Mouse (Mus musculus) hindbrain, postnatal 0 days (tissue): ENCODE measurements around the gene Tmem126a. TPM values are rescaled to one million over a fixed set of nuclear protein-coding genes. Genes with fewer than 3 reads are reported as not detected.
A peak's percentile ranks its signal among the peaks of the same experiment; 100 is the strongest.

ENCODE experiments used
- ATAC-seq: fragments of 200-750 bp; cut with Nextera tagmentation; 2 replicates; pipeline ENCODE4 v1.8.0; 2017; ENCODE audit warnings: mild to moderate bottlenecking, moderate TSS enrichment, moderate library complexity
- DNase-seq: peaks from one replicate; pipeline ENCODE4 v3.0.0-alpha.2; 2015; ENCODE audit warnings: low spot score
- H3K27ac ChIP-seq: fragments of 300-500 bp; sonication (generic); 2 replicates; pipeline ENCODE4 v1.5.1; 2014; ENCODE audit warnings: mild to moderate bottlenecking
- H3K27me3 ChIP-seq: fragments of 300-500 bp; sonication (generic); 2 replicates; pipeline ENCODE4 v1.6.1; 2014; ENCODE audit warnings: low read length, mixed read lengths; ENCODE audit not compliant: insufficient read depth
- H3K36me3 ChIP-seq: fragments of 300-500 bp; sonication (generic); 2 replicates; pipeline ENCODE4 v1.6.1; 2014; ENCODE audit warnings: low read length, mixed read lengths; ENCODE audit not compliant: insufficient read depth
- H3K4me1 ChIP-seq: fragments of 300-500 bp; sonication (generic); 2 replicates; pipeline ENCODE4 v1.6.1; 2014; ENCODE audit warnings: antibody characterized with exemption, low read length, mixed read lengths; ENCODE audit not compliant: insufficient read depth
- H3K4me2 ChIP-seq: fragments of 300-500 bp; sonication (generic); 2 replicates; pipeline ENCODE4 v1.6.1; 2014; ENCODE audit warnings: low read depth, mild to moderate bottlenecking, low read length, moderate library complexity, mixed read lengths
- H3K4me3 ChIP-seq: fragments of 300-500 bp; sonication (generic); 2 replicates; pipeline ENCODE4 v1.5.1; 2014; ENCODE audit warnings: low read length
- H3K9ac ChIP-seq: fragments of 300-500 bp; sonication (generic); replicated peaks from 2 replicates; pipeline ENCODE4 v1.6.1; 2014; ENCODE audit warnings: mild to moderate bottlenecking, low read length, moderate library complexity, mixed read lengths
- H3K9me3 ChIP-seq: fragments of 300-500 bp; sonication (generic); 2 replicates; pipeline ENCODE4 v1.6.1; 2016; ENCODE audit warnings: low read length, mixed read lengths
- CTCF ChIP-seq: IDR thresholded peaks from 2 replicates; pipeline ENCODE4 v1.5.1; 2016; ENCODE audit warnings: antibody characterized with exemption, control low read depth, low read depth
- WGBS: fragments of 180-500 bp; shearing (Covaris S2); extraction: QIAGEN DNeasy Blood & Tissue Kit; methylation state at CpG from one replicate; pipeline ENCODE4 v1.1.7; 2014; 5-methylcytosine and 5-hydroxymethylcytosine counted together
- polyA plus RNA-seq: library from polyadenylated mRNA; unstranded; fragments of >200 nt; fragmentation: Nextera tagmentation; extraction: Ambion mirVana; gene quantifications from 2 replicates; pipeline ENCODE4 v1.2.1, GENCODE M21; 2015
- total RNA-seq: library from RNA; depleted of rRNA; stranded (reverse); fragments of >200 nt; gene quantifications from 2 replicates; pipeline ENCODE4 v1.2.3, GENCODE M21; 2014; rRNA removed

Tmem126a gene
- total and polyA plus RNA-seq, 2 experiments from 2014 or later = 55.9 to 139 TPM

DNA sequence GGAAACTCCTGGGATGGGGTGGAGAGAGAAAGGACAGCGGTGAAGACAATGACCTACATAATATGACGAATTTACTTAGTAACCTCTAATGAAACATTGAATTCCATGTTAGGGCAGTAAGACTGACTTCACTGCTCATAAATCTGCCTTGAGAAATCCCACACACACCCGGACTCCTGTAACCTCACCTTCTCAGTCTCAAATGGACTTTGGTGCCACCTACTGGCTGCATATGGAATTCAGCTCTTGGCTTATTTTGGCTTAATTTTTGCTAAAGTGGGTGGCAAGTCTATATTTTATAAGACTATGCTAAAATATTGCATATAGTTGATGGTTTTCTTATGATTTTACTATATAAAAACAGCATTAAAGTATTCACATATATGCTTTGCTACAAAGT is 47.1 kb downstream of the Tmem126a start:
- no peak for ATAC-seq
- TF ChIP-seq CTCF = peak; percentile 83

More for the DNA sequence above, 47.1 kb downstream of the Tmem126a start:
- H3K4me1 ChIP-seq = no peaks in the 10 kb centered on the region
- no peak overlapping the region for H3K9ac ChIP-seq
- H3K4me2 ChIP-seq = no peak overlapping the region
- no peaks in the 10 kb centered on the region for H3K9me3 ChIP-seq
- H3K4me3 ChIP-seq = no peak overlapping the region
- 54% methylated on average over 3 of the region's 3 CpGs for WGBS
- H3K27ac ChIP-seq = no peak overlapping the region
- H3K36me3 ChIP-seq = no peaks in the 10 kb centered on the region
- no peaks in the 10 kb centered on the region for H3K27me3 ChIP-seq
- peak; percentile 80 for DNase-seq

Other genes starting within 250 kb of the Tmem126a start
- gene Ccdc83, start 191.5 kb downstream of the Tmem126a start, total RNA-seq = not detected in 2 replicates
- not detected in 2 replicates for gene Ccdc83, start 191.5 kb downstream of the Tmem126a start, polyA plus RNA-seq
- 7.3 and 20.1 TPM in 2 replicates for gene Sytl2, start 155.0 kb downstream of the Tmem126a start, total RNA-seq
- 11.4 TPM in 2 replicates for gene Sytl2, start 155.0 kb downstream of the Tmem126a start, polyA plus RNA-seq
- 0.36 and 0.89 TPM in 2 replicates for gene Ccdc89, start 30.7 kb downstream of the Tmem126a start, total RNA-seq
- 0.89 and 1.2 TPM in 2 replicates for gene Ccdc89, start 30.7 kb downstream of the Tmem126a start, polyA plus RNA-seq
- 73.6 and 97.2 TPM in 2 replicates for gene Crebzf, start 14.5 kb downstream of the Tmem126a start, total RNA-seq
- gene Crebzf, start 14.5 kb downstream of the Tmem126a start, polyA plus RNA-seq = 23.5 and 25.6 TPM in 2 replicates
- 15.1 and 21.9 TPM in 2 replicates for gene Tmem126b, start 18.8 kb upstream of the Tmem126a start, total RNA-seq
- gene Tmem126b, start 18.8 kb upstream of the Tmem126a start, polyA plus RNA-seq = 24.5 and 26.9 TPM in 2 replicates
- gene Dlg2, start 19.4 kb upstream of the Tmem126a start, total RNA-seq = 113 and 131 TPM in 2 replicates
- gene Dlg2, start 19.4 kb upstream of the Tmem126a start, polyA plus RNA-seq = 18.5 and 20.4 TPM in 2 replicates